Mouse (Mus musculus) splenic B cell, adult 2 months (primary cell): ENCODE results near the gene Gm20828.
"Not testable (repeated sequence)": the region's sequence is repeated elsewhere in the genome, so short reads cannot be mapped to it uniquely, and the experiment has no call there.

Source experiments
- DNase-seq: peaks from one replicate; pipeline ENCODE4 v3.0.0-alpha.2; 2011; ENCODE audit warnings: low read depth, low spot score
- H3K27me3 ChIP-seq: 2 replicates; pipeline ENCODE4 v1.6.1; 2012; ENCODE audit warnings: mild to moderate bottlenecking, low read length, moderate library complexity, mixed read lengths; ENCODE audit not compliant: control insufficient read depth, poor library complexity, insufficient read depth, severe bottlenecking
- H3K36me3 ChIP-seq: 2 replicates; pipeline ENCODE4 v1.6.1; 2012; ENCODE audit warnings: mild to moderate bottlenecking, low read length, moderate library complexity, mixed read lengths; ENCODE audit not compliant: control insufficient read depth, poor library complexity, insufficient read depth, severe bottlenecking

Gm20828 gene

GRCm38 (mm10) chrY:11199274-11199673 lies at the start of gene Gm20828:
Gene Gm20828 (minus strand): TSS chrY:11199374.
- not testable (repeated sequence) for H3K27me3 ChIP-seq, H3K36me3 ChIP-seq, DNase-seq
